ENCODE assay signal across 20 mouse cellular contexts in the genomic region with DNA sequence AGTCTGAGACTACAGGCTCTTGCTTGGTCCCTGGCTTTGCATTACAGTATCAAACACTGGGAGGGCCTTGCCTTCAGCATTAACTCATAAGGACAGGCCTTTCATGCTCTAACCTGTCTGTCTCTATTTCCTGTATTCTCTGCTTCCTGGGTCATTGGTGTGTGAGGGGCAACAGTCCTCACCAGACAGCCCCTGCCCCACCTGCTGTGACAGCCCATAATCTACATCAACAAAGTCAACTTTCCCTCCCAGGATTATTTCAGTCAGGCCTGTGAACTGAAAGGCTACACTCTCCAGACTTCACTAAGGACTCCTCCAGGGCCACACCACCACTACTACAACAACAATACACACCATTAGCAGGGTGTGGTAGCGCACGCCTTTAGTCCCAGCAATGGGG. TPM values are rescaled to one million over a fixed set of nuclear protein-coding genes. Genes with fewer than 3 reads are reported as not detected.
DNase-seq lines count a peak whose midpoint lies in the region; ATAC-seq and TF ChIP-seq lines count a peak whose summit lies in the region.
"Had no signal": no experiment of that assay in that cellular context is flagged by ENCODE, and none has a peak within 500 bp of the region (broad histone marks: within the 10 kb centered on the region; RNA-seq: fewer than 3 reads in every experiment).

No protein-coding gene starts in this region.

- H3K27ac ChIP-seq in embryonic facial prominence, embryonic 15.5 days (replicated peaks), result 0 out of 2 replicates have a peak overlapping the region, but pooled peaks have one; percentile 1
- H3K27ac ChIP-seq in embryonic facial prominence, embryonic 10.5 days (replicated peaks), result no peak overlapping the region
- peak overlapping the region; percentile 78 to 94 for H3K27ac ChIP-seq in heart, embryonic 14.5 days (replicated peaks in 1 of 2; ENCODE audit: control insufficient read depth in 1 of 2, insufficient read depth in 1 of 2, low read depth in 2 of 2, low read length in 2 of 2)
- no peak overlapping the region for H3K27ac ChIP-seq in intestine, embryonic 16.5 days (ENCODE audit: low read length)
- no peak overlapping the region for H3K27ac ChIP-seq in intestine, postnatal 0 days (ENCODE audit: low read depth, low read length)
- H3K27ac ChIP-seq in ES-Bruce4 (ENCODE audit: insufficient read depth, low read length), result peak overlapping the region; percentile 59
- H3K27ac ChIP-seq: forebrain, embryonic 10.5 days; limb, embryonic 12.5 days; stomach, postnatal 0 days had no signal

- H3K4me3 ChIP-seq in embryonic facial prominence, embryonic 15.5 days (replicated peaks), result no peak overlapping the region
- no peak overlapping the region for H3K4me3 ChIP-seq in embryonic facial prominence, embryonic 10.5 days
- H3K4me3 ChIP-seq in heart, embryonic 14.5 days (ENCODE audit: control insufficient read depth in 1 of 2, insufficient read depth in 1 of 2, low read depth in 1 of 2, low read length in 2 of 2), result no peak overlapping the region
- no peak overlapping the region for H3K4me3 ChIP-seq in intestine, embryonic 16.5 days (ENCODE audit: low read length)
- no peak overlapping the region for H3K4me3 ChIP-seq in intestine, postnatal 0 days (ENCODE audit: low read depth, low read length)
- H3K4me3 ChIP-seq in ES-Bruce4 (ENCODE audit: low read depth, low read length), result no peak overlapping the region
- H3K4me3 ChIP-seq: forebrain, embryonic 10.5 days; limb, embryonic 12.5 days; neural tube, embryonic 13.5 days had no signal

- ATAC-seq in embryonic facial prominence, embryonic 15.5 days (ENCODE audit: insufficient number of reproducible peaks, low FRiP score, low TSS enrichment, low read depth), result no peak
- ATAC-seq in heart, embryonic 14.5 days (ENCODE audit: insufficient number of reproducible peaks, insufficient read depth, low FRiP score, low read depth), result no peak
- no peak for ATAC-seq in intestine, embryonic 16.5 days
- ATAC-seq in intestine, postnatal 0 days, result no peak
- ATAC-seq: lung, postnatal 0 days had no signal

- TF ChIP-seq EP300 in ES-Bruce4 (IDR thresholded peaks at IDR 0.05; ENCODE audit: insufficient read depth, low read depth, low read length), result peak; percentile 65

- no peak overlapping the region for H3K9ac ChIP-seq in embryonic facial prominence, embryonic 15.5 days
- peak overlapping the region; percentile 64 for H3K9ac ChIP-seq in heart, embryonic 14.5 days (ENCODE audit: low read length)
- H3K9ac ChIP-seq in intestine, embryonic 16.5 days (ENCODE audit: low read depth, low read length), result 0 out of 2 replicates have a peak overlapping the region, but pooled peaks have one; percentile 27
- no peak overlapping the region for H3K9ac ChIP-seq in intestine, postnatal 0 days (ENCODE audit: low read depth, low read length)
- no peak overlapping the region for H3K9ac ChIP-seq in ES-Bruce4 (ENCODE audit: low read depth, poor library complexity, severe bottlenecking)
- H3K9ac ChIP-seq: limb, embryonic 12.5 days; liver, embryonic 14.5 days had no signal

- no peak for TF ChIP-seq POLR2A in ES-Bruce4 (IDR thresholded peaks at IDR 0.05; ENCODE audit: insufficient read depth, low read length)

- 89% methylated on average over 2 of the region's 2 CpGs for WGBS in embryonic facial prominence, embryonic 15.5 days
- 90% methylated on average over 2 of the region's 2 CpGs for WGBS in embryonic facial prominence, embryonic 10.5 days
- 76% methylated on average over 2 of the region's 2 CpGs for WGBS in heart, embryonic 14.5 days
- 82% methylated on average over 2 of the region's 2 CpGs for WGBS in intestine, embryonic 16.5 days
- 84% methylated on average over 2 of the region's 2 CpGs for WGBS in intestine, postnatal 0 days

- no peaks in the 10 kb centered on the region for H3K9me3 ChIP-seq in embryonic facial prominence, embryonic 15.5 days (replicated peaks)
- H3K9me3 ChIP-seq in embryonic facial prominence, embryonic 10.5 days, result no peaks in the 10 kb centered on the region
- no peaks in the 10 kb centered on the region for H3K9me3 ChIP-seq in heart, embryonic 14.5 days (ENCODE audit: control insufficient read depth, low read length)
- no peaks in the 10 kb centered on the region for H3K9me3 ChIP-seq in intestine, embryonic 16.5 days (ENCODE audit: control insufficient read depth, low read length)
- no peaks in the 10 kb centered on the region for H3K9me3 ChIP-seq in intestine, postnatal 0 days (ENCODE audit: control insufficient read depth)
- H3K9me3 ChIP-seq in ES-Bruce4 (replicated peaks; ENCODE audit: control insufficient read depth, insufficient read depth, low read length, poor library complexity, severe bottlenecking), result no peaks in the 10 kb centered on the region
- H3K9me3 ChIP-seq: forebrain, embryonic 10.5 days; limb, embryonic 12.5 days; neural tube, embryonic 13.5 days had no signal

- no peak for DNase-seq in embryonic facial prominence, embryonic 10.5 days (ENCODE audit: low spot score)
- no peak for DNase-seq in heart, adult 11 months
- DNase-seq in spleen, postnatal 10 days (ENCODE audit: low spot score in 2 of 2), result no peak
- DNase-seq: adrenal gland, postnatal 36 days; cerebellum, adult 9-10 months; right cerebral cortex, postnatal 25 days had no signal

- H3K27me3 ChIP-seq in embryonic facial prominence, embryonic 15.5 days, result no peaks in the 10 kb centered on the region
- no peaks in the 10 kb centered on the region for H3K27me3 ChIP-seq in embryonic facial prominence, embryonic 10.5 days (replicated peaks; ENCODE audit: low read depth, poor library complexity, severe bottlenecking)
- H3K27me3 ChIP-seq in heart, embryonic 14.5 days (ENCODE audit: control insufficient read depth, insufficient read depth, low read length), result no peaks in the 10 kb centered on the region
- H3K27me3 ChIP-seq in intestine, embryonic 16.5 days (replicated peaks; ENCODE audit: control insufficient read depth, insufficient read depth, low read length), result no peaks in the 10 kb centered on the region
- no peaks in the 10 kb centered on the region for H3K27me3 ChIP-seq in intestine, postnatal 0 days (replicated peaks; ENCODE audit: control insufficient read depth, insufficient read depth, low read length)
- no peaks in the 10 kb centered on the region for H3K27me3 ChIP-seq in ES-Bruce4 (ENCODE audit: control insufficient read depth, insufficient read depth, low read length, poor library complexity, severe bottlenecking)
- H3K27me3 ChIP-seq: limb, embryonic 12.5 days; neural tube, embryonic 13.5 days had no signal

- no peak for TF ChIP-seq CTCF in intestine, postnatal 0 days (IDR thresholded peaks at IDR 0.05; ENCODE audit: low read depth)
- no peak for TF ChIP-seq CTCF in ES-Bruce4 (IDR thresholded peaks at IDR 0.05; ENCODE audit: low read depth, low read length)

- no peak overlapping the region for H3K4me2 ChIP-seq in embryonic facial prominence, embryonic 15.5 days (replicated peaks)
- peak overlapping the region; percentile 55 for H3K4me2 ChIP-seq in heart, embryonic 14.5 days (ENCODE audit: low read length)
- no peak overlapping the region for H3K4me2 ChIP-seq in intestine, embryonic 16.5 days (ENCODE audit: low read depth, low read length)
- no peak overlapping the region for H3K4me2 ChIP-seq in intestine, postnatal 0 days (replicated peaks; ENCODE audit: low read depth)
- H3K4me2 ChIP-seq: limb, embryonic 12.5 days; neural tube, embryonic 13.5 days had no signal

- no peaks in the 10 kb centered on the region for H3K36me3 ChIP-seq in embryonic facial prominence, embryonic 15.5 days
- H3K36me3 ChIP-seq in embryonic facial prominence, embryonic 10.5 days (replicated peaks), result peaks cover 30% of the 10 kb centered on the region
- no peaks in the 10 kb centered on the region for H3K36me3 ChIP-seq in heart, embryonic 14.5 days (ENCODE audit: control insufficient read depth, insufficient read depth, low read length)
- no peaks in the 10 kb centered on the region for H3K36me3 ChIP-seq in intestine, embryonic 16.5 days (ENCODE audit: control insufficient read depth, insufficient read depth, low read length)
- H3K36me3 ChIP-seq in intestine, postnatal 0 days (ENCODE audit: control insufficient read depth, insufficient read depth), result no peaks in the 10 kb centered on the region
- no peaks in the 10 kb centered on the region for H3K36me3 ChIP-seq in ES-Bruce4 (ENCODE audit: control insufficient read depth, insufficient read depth, low read length, poor library complexity, severe bottlenecking)

- H3K4me1 ChIP-seq in embryonic facial prominence, embryonic 15.5 days, result peaks cover 37% of the 10 kb centered on the region
- H3K4me1 ChIP-seq in embryonic facial prominence, embryonic 10.5 days, result peaks cover 28% of the 10 kb centered on the region
- peaks cover 46 to 76% of the 10 kb centered on the region in 2 experiments for H3K4me1 ChIP-seq in heart, embryonic 14.5 days (ENCODE audit: control insufficient read depth in 2 of 2, insufficient read depth in 2 of 2, low read length in 2 of 2)
- peaks cover 15% of the 10 kb centered on the region for H3K4me1 ChIP-seq in intestine, embryonic 16.5 days (ENCODE audit: control insufficient read depth, insufficient read depth, low read length)
- H3K4me1 ChIP-seq in intestine, postnatal 0 days (replicated peaks; ENCODE audit: control insufficient read depth, insufficient read depth, low read length), result no peaks in the 10 kb centered on the region
- H3K4me1 ChIP-seq in ES-Bruce4 (ENCODE audit: control insufficient read depth, insufficient read depth, low read length), result peaks cover 11% of the 10 kb centered on the region

RNA-seq across cellular contexts. Expression of a gene that starts 20.3 kb away (rescaled TPM):
- polyA plus RNA-seq in embryonic facial prominence, embryonic 15.5 days (2015; fragmentation: Nextera tagmentation; extraction: Ambion mirVana), result 98.7 and 99.3 TPM in 2 replicates
- 85.5 and 87.8 TPM in 2 replicates for polyA plus RNA-seq in embryonic facial prominence, embryonic 10.5 days (2016; fragmentation: Nextera tagmentation; extraction: Ambion mirVana)
- polyA plus RNA-seq in heart, embryonic 14.5 days (2014; fragmentation: Nextera tagmentation; extraction: Ambion mirVana), result 52.9 and 67.0 TPM in 2 replicates
- polyA plus RNA-seq in intestine, embryonic 16.5 days (2015; fragmentation: Nextera tagmentation; extraction: Ambion mirVana), result 56.6 and 57.4 TPM in 2 replicates
- 43.3 and 43.4 TPM in 2 replicates for polyA plus RNA-seq in intestine, postnatal 0 days (2015; fragmentation: Nextera tagmentation; extraction: Ambion mirVana)
- 67.3 and 68.8 TPM in 2 replicates for polyA plus RNA-seq in ES-Bruce4 (2011; ENCODE audit: insufficient read depth, insufficient read length, low read depth, missing spikeins)

RNA-seq across cellular contexts. Expression of a gene that starts 32.0 kb away (rescaled TPM):
- not detected in 2 replicates for polyA plus RNA-seq in embryonic facial prominence, embryonic 15.5 days (2015; fragmentation: Nextera tagmentation; extraction: Ambion mirVana)
- not detected in 2 replicates for polyA plus RNA-seq in embryonic facial prominence, embryonic 10.5 days (2016; fragmentation: Nextera tagmentation; extraction: Ambion mirVana)
- not detected in 2 replicates for polyA plus RNA-seq in heart, embryonic 14.5 days (2014; fragmentation: Nextera tagmentation; extraction: Ambion mirVana)
- not detected in 2 replicates for polyA plus RNA-seq in intestine, embryonic 16.5 days (2015; fragmentation: Nextera tagmentation; extraction: Ambion mirVana)
- not detected in 2 replicates for polyA plus RNA-seq in intestine, postnatal 0 days (2015; fragmentation: Nextera tagmentation; extraction: Ambion mirVana)
- polyA plus RNA-seq in ES-Bruce4 (2011; ENCODE audit: insufficient read depth, insufficient read length, low read depth, missing spikeins), result not detected in 2 replicates
- polyA plus RNA-seq: embryonic facial prominence, embryonic 14.5 days; forebrain, embryonic 10.5 days; intestine, embryonic 14.5 days; kidney, embryonic 16.5 days; limb, embryonic 12.5 days; liver, embryonic 14.5 days; lung, postnatal 0 days; neural tube, embryonic 13.5 days; stomach, postnatal 0 days had no signal

RNA-seq across cellular contexts. Expression of a gene that starts 33.4 kb away (rescaled TPM):
- 989 and 990 TPM in 2 replicates for polyA plus RNA-seq in embryonic facial prominence, embryonic 15.5 days (2015; fragmentation: Nextera tagmentation; extraction: Ambion mirVana)
- polyA plus RNA-seq in embryonic facial prominence, embryonic 10.5 days (2016; fragmentation: Nextera tagmentation; extraction: Ambion mirVana), result 906 and 913 TPM in 2 replicates
- 624 and 715 TPM in 2 replicates for polyA plus RNA-seq in heart, embryonic 14.5 days (2014; fragmentation: Nextera tagmentation; extraction: Ambion mirVana)
- 853 and 934 TPM in 2 replicates for polyA plus RNA-seq in intestine, embryonic 16.5 days (2015; fragmentation: Nextera tagmentation; extraction: Ambion mirVana)
- polyA plus RNA-seq in intestine, postnatal 0 days (2015; fragmentation: Nextera tagmentation; extraction: Ambion mirVana), result 591 and 603 TPM in 2 replicates
- 2,622 and 2,876 TPM in 2 replicates for polyA plus RNA-seq in ES-Bruce4 (2011; ENCODE audit: insufficient read depth, insufficient read length, low read depth, missing spikeins)

RNA-seq across cellular contexts. Expression of a gene that starts 37.5 kb away (rescaled TPM):
- 32.5 and 35.3 TPM in 2 replicates for polyA plus RNA-seq in embryonic facial prominence, embryonic 15.5 days (2015; fragmentation: Nextera tagmentation; extraction: Ambion mirVana)
- polyA plus RNA-seq in embryonic facial prominence, embryonic 10.5 days (2016; fragmentation: Nextera tagmentation; extraction: Ambion mirVana), result 12.1 and 15.9 TPM in 2 replicates
- 18.5 and 24.2 TPM in 2 replicates for polyA plus RNA-seq in heart, embryonic 14.5 days (2014; fragmentation: Nextera tagmentation; extraction: Ambion mirVana)
- polyA plus RNA-seq in intestine, embryonic 16.5 days (2015; fragmentation: Nextera tagmentation; extraction: Ambion mirVana), result 39.7 and 46.7 TPM in 2 replicates
- 80.3 and 83.0 TPM in 2 replicates for polyA plus RNA-seq in intestine, postnatal 0 days (2015; fragmentation: Nextera tagmentation; extraction: Ambion mirVana)
- polyA plus RNA-seq in ES-Bruce4 (2011; ENCODE audit: insufficient read depth, insufficient read length, low read depth, missing spikeins), result 14.4 and 16.8 TPM in 2 replicates

RNA-seq across cellular contexts. Expression of a gene that starts 46.7 kb away (rescaled TPM):
- 185 and 195 TPM in 2 replicates for polyA plus RNA-seq in embryonic facial prominence, embryonic 15.5 days (2015; fragmentation: Nextera tagmentation; extraction: Ambion mirVana)
- polyA plus RNA-seq in embryonic facial prominence, embryonic 10.5 days (2016; fragmentation: Nextera tagmentation; extraction: Ambion mirVana), result 819 and 896 TPM in 2 replicates
- 113 and 126 TPM in 2 replicates for polyA plus RNA-seq in heart, embryonic 14.5 days (2014; fragmentation: Nextera tagmentation; extraction: Ambion mirVana)
- 286 and 319 TPM in 2 replicates for polyA plus RNA-seq in intestine, embryonic 16.5 days (2015; fragmentation: Nextera tagmentation; extraction: Ambion mirVana)
- polyA plus RNA-seq in intestine, postnatal 0 days (2015; fragmentation: Nextera tagmentation; extraction: Ambion mirVana), result 108 and 116 TPM in 2 replicates
- polyA plus RNA-seq in ES-Bruce4 (2011; ENCODE audit: insufficient read depth, insufficient read length, low read depth, missing spikeins), result 933 and 989 TPM in 2 replicates

Comparison
In these comparisons a context has a peak if more than half of its experiments do, and no peak if none do; other contexts are left out.
1. H3K27ac ChIP-seq: peak in embryonic facial prominence, embryonic 15.5 days (single experiment), heart, embryonic 14.5 days (2 of 2) and ES-Bruce4 (single experiment); none in embryonic facial prominence, embryonic 10.5 days (single experiment), intestine, embryonic 16.5 days (single experiment) and intestine, postnatal 0 days (single experiment).
2. H3K9ac ChIP-seq: peak in heart, embryonic 14.5 days (single experiment) and intestine, embryonic 16.5 days (single experiment); none in embryonic facial prominence, embryonic 15.5 days (single experiment), intestine, postnatal 0 days (single experiment) and ES-Bruce4 (single experiment).